Mouse (Mus musculus) bone marrow macrophage, adult 2 months (primary cell): ENCODE measurements around the gene Ccm2l.

Experiments
- CTCF ChIP-seq: IDR thresholded peaks from 2 replicates; pipeline ENCODE4 v1.5.1; 2012; ENCODE audit warnings: low read depth, mild to moderate bottlenecking, low read length, moderate library complexity
- POLR2A ChIP-seq: IDR thresholded peaks from 2 replicates; pipeline ENCODE4 v1.6.1; 2012; ENCODE audit warnings: mild to moderate bottlenecking, low read depth, low read length, borderline replicate concordance

DNA sequence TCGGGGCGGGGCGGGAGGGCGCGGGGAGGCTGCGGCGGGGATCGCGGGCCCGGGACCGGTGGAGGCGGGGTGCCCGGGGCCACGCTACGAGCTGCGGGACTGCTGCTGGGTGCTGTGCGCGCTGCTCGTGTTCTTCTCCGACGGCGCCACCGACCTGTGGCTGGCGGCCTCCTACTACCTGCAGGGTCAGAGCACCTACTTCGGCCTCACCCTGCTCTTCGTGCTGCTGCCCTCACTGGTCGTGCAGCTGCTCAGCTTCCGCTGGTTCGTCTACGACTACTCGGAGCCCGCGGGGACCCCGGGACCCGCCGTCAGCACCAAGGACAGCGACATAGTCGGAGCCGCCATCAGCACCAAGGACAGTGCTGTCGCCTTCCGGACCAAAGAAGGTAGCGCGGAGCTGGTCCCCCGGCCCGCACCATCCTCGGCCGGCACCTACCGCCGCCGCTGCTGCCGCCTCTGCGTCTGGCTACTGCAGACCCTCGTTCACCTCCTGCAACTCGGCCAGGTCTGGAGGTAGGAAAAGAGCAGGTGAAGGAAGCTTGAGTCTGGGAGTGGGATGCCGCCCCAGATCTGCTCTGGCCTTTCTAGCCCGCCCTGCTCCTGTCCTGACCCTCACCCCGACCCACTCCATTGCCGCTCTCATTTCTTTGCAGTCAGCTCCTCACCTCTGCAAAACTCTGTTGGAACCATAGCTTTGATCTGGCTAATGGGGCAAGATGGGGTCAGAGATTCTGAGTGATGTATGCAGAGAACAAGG lies 33.5 kb upstream of the Ccm2l start:
- TF ChIP-seq CTCF (no peak), POLR2A (no peak)
